Mouse (Mus musculus) limb, embryonic 11.5 days (tissue): ENCODE results near the gene Gpc3. TPM values are rescaled to one million over a fixed set of nuclear protein-coding genes. Genes with fewer than 3 reads are reported as not detected.

Experiments
- ATAC-seq: fragments of 200-750 bp; cut with Nextera tagmentation; 2 replicates; pipeline ENCODE4 v1.8.0; 2017; ENCODE audit warnings: low read depth; ENCODE audit not compliant: insufficient number of reproducible peaks, low FRiP score, low TSS enrichment
- DNase-seq: peaks from one replicate; pipeline ENCODE4 v3.0.0-alpha.2; 2015; ENCODE audit warnings: low spot score
- H3K27ac ChIP-seq: fragments of 300-500 bp; sonication (generic); replicated peaks from 2 replicates; pipeline ENCODE4 v1.5.1; 2014; ENCODE audit warnings: low read depth, mild to moderate bottlenecking, low read length
- H3K27me3 ChIP-seq: fragments of 300-500 bp; sonication (generic); 2 replicates; pipeline ENCODE4 v1.6.1; 2014; ENCODE audit warnings: mild to moderate bottlenecking, low read length, mixed read lengths; ENCODE audit not compliant: control insufficient read depth, insufficient read depth
- H3K36me3 ChIP-seq: fragments of 300-500 bp; sonication (generic); 2 replicates; pipeline ENCODE4 v1.6.1; 2014; ENCODE audit warnings: mild to moderate bottlenecking, low read length, moderate library complexity, mixed read lengths; ENCODE audit not compliant: control insufficient read depth, insufficient read depth
- H3K4me1 ChIP-seq: fragments of 300-500 bp; sonication (generic); 2 replicates; pipeline ENCODE4 v1.6.1; 2014; ENCODE audit warnings: low read length, mixed read lengths; ENCODE audit not compliant: control insufficient read depth, insufficient read depth
- H3K4me2 ChIP-seq: fragments of 300-500 bp; sonication (generic); 2 replicates; pipeline ENCODE4 v1.6.1; 2014; ENCODE audit warnings: low read depth, mild to moderate bottlenecking, moderate library complexity; ENCODE audit not compliant: severe bottlenecking
- H3K4me3 ChIP-seq: fragments of 300-500 bp; sonication (generic); 2 replicates; pipeline ENCODE4 v1.5.1; 2014; ENCODE audit warnings: low read depth, low read length
- H3K9ac ChIP-seq: fragments of 300-500 bp; sonication (generic); 2 replicates; pipeline ENCODE4 v1.6.1; 2014; ENCODE audit warnings: mild to moderate bottlenecking, low read length
- H3K9me3 ChIP-seq: fragments of 300-500 bp; sonication (generic); 2 replicates; pipeline ENCODE4 v1.6.1; 2016; ENCODE audit warnings: low read length; ENCODE audit not compliant: control insufficient read depth
- WGBS: fragments of 180-500 bp; shearing (Covaris S2); extraction: QIAGEN DNeasy Blood & Tissue Kit; methylation state at CpG from one replicate; pipeline ENCODE4 v1.1.7; 2014; 5-methylcytosine and 5-hydroxymethylcytosine counted together
- microRNA counts: library from miRNA; unstranded; fragments of <30 nt; microRNA quantifications from one replicate; lab custom pipeline; 2016
- microRNA-seq: library from miRNA; unstranded; fragments of <30 nt; microRNA quantifications from one replicate; pipeline ENCODE4, GENCODE M21; 2016
- polyA plus RNA-seq: library from polyadenylated mRNA; unstranded; fragments of >200 nt; fragmentation: Nextera tagmentation; extraction: Ambion mirVana; gene quantifications from 2 replicates; pipeline ENCODE4 v1.2.1, GENCODE M21; 2014

Gpc3 gene
- polyA plus RNA-seq, 1 experiment from 2014 or later: 1,394 TPM

- Histone ChIP-seq H3K9me3 (no peaks in the 10 kb centered on the region), H3K9ac (no peak overlapping the region), H3K4me2 (no peak overlapping the region), H3K4me3 (no peak overlapping the region), H3K4me1 (no peaks in the 10 kb centered on the region), H3K36me3 (no peaks in the 10 kb centered on the region), H3K27ac (no peak overlapping the region), H3K27me3 (no peaks in the 10 kb centered on the region)
- DNase-seq (peak; percentile 50), ATAC-seq (no peak)
- WGBS: 26% methylated on average over 7 of the region's 7 CpGs
Measured at GRCm38 (mm10) chrX:52231984-52232383, 381.8 kb downstream of the Gpc3 start.

GRCm38 (mm10) chrX:52230711-52231110 lies 383.0 kb downstream of the Gpc3 start:
- H3K4me3 ChIP-seq: no peak overlapping the region
- DNase-seq (no peak), ATAC-seq (no peak)
- H3K36me3 ChIP-seq: no peaks in the 10 kb centered on the region
- H3K9ac ChIP-seq: no peak overlapping the region
- no peak overlapping the region for H3K4me2 ChIP-seq
- H3K9me3 ChIP-seq: no peaks in the 10 kb centered on the region
- H3K27ac ChIP-seq: no peak overlapping the region
- H3K27me3 ChIP-seq: no peaks in the 10 kb centered on the region
- no peaks in the 10 kb centered on the region for H3K4me1 ChIP-seq
- WGBS: 90% methylated on average over 4 of the region's 4 CpGs

MicroRNAs within 50 kb of the gene (microRNA counts, 519-probe panel; counts per million panel counts)
- microRNA mmu-miR-717 (lab: Ali Mortazavi, UCI): 1,843 counts per million, percentile 14 among the panel's probes with 10 or more counts

Small RNA genes lying within 50 kb of the gene (microRNA-seq; reads per million reads assigned to microRNA genes)
- gene Mir6384: not detected
- not detected for gene Mir717

Other genes starting within 250 kb of the Gpc3 start
- gene Ccdc160, start 177.2 kb upstream of the Gpc3 start, polyA plus RNA-seq: 1.8 and 2.0 TPM in 2 replicates